Mouse (Mus musculus): ENCODE data around the gene 1700012A03Rik. TPM values are rescaled to one million over a fixed set of nuclear protein-coding genes. Genes with fewer than 3 reads are reported as not detected.

Gene 1700012A03Rik
- total and polyA plus RNA-seq, 3 experiments, result not detected

- H3K79me2 ChIP-seq (replicated peaks; ENCODE audit: control insufficient read depth, extremely low read depth, insufficient read depth, poor library complexity, severe bottlenecking), result no peaks in the 10 kb centered on the region
- TF ChIP-seq JUND (conservative IDR thresholded peaks at IDR 0.05; ENCODE audit: low read depth, low read length), result no peak
- TF ChIP-seq KAT2A (IDR thresholded peaks at IDR 0.05; ENCODE audit: insufficient replicate concordance, low read length), result no peak
- no peak for TF ChIP-seq NELFE (IDR thresholded peaks at IDR 0.05; ENCODE audit: low read depth, low read length)
- TF ChIP-seq ETS1 (conservative IDR thresholded peaks at IDR 0.05; ENCODE audit: low read depth, low read length), result no peak
- no peak overlapping the region for H3K4me3 ChIP-seq (replicated peaks in 1 of 3; ENCODE audit: low read depth in 2 of 3, low read length in 2 of 3, poor library complexity in 1 of 3)
- H3K36me3 ChIP-seq (replicated peaks in 1 of 2; ENCODE audit: control insufficient read depth in 1 of 2, insufficient read depth in 1 of 2, low read length in 1 of 2), result no peaks in the 10 kb centered on the region
- DNase-seq (ENCODE audit: extremely low read depth), result no peak
- H3K4me1 ChIP-seq (ENCODE audit: control insufficient read depth in 1 of 2, insufficient read depth in 2 of 2), result no peaks in the 10 kb centered on the region
- H3K9ac ChIP-seq (ENCODE audit: insufficient read depth, low read depth), result no peak overlapping the region
- in situ Hi-C loops (cut with MboI; ENCODE audit: low pct_ligation_motif_present, low pct_unique_long_range_greater_than_20kb, low sequenced_read_pairs), result no loop called here
- H3K9me3 ChIP-seq (replicated peaks; ENCODE audit: low read length), result no peaks in the 10 kb centered on the region
- peaks cover 83% of the 10 kb centered on the region for H3K27me3 ChIP-seq (replicated peaks)
- no peak overlapping the region for H3K4me2 ChIP-seq (ENCODE audit: insufficient read depth, low read depth, poor library complexity, severe bottlenecking)
- no peak overlapping the region for H3K27ac ChIP-seq (ENCODE audit: insufficient read depth, low read depth)
- dilution Hi-C loops (cut with MboI; ENCODE audit: extremely low pct_ligation_motif_present, extremely low pct_unique_long_range_greater_than_20kb, low sequenced_read_pairs), result no loop called here
Measured at GRCm38 (mm10) chr6:32016841-32017240, 33.2 kb upstream of the 1700012A03Rik start.

DNA sequence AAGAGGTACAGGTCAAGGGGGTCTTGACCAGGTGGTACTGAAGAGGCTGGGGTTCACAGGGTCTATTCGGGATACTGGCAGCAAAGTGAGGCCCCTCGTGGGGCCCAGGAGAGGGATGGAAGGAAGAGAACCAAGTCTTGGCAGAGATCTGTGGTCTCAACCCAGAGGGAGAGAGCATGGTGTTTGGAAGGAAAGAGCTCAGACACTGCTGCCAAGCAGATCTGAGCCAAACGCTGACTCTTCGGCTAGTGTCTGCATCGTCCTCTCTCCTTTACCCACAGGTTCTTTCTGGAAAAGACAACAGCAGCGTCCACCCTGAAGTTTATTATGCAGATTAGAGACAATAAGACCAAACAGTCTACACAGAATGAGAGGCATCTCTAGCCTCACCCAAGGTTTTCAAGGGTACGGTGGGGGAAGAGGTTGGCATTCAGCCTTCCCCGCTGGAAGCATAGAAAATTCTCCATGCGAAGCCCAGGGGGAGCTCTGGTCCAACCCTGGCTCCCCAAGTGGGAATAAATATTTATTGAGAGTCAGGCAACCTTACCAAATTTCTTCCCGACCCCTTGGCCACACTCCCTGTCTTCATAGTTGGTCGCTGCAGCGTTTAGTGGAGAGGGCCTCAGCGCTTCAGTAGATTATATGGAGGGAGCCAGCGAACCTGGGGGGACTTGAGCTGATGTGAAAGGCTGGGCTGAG, 32.5 kb upstream of the 1700012A03Rik start:
- no peak for DNase-seq (ENCODE audit: extremely low read depth)
- dilution Hi-C loops (cut with MboI; ENCODE audit: extremely low pct_ligation_motif_present, extremely low pct_unique_long_range_greater_than_20kb, low sequenced_read_pairs), result no loop called here
- in situ Hi-C loops (cut with MboI; ENCODE audit: low pct_ligation_motif_present, low pct_unique_long_range_greater_than_20kb, low sequenced_read_pairs), result no loop called here

GRCm38 (mm10) chr6:32018105-32018446, 32.0 kb upstream of the 1700012A03Rik start:
- no peak overlapping the region for H3K4me2 ChIP-seq (ENCODE audit: insufficient read depth, low read depth, poor library complexity, severe bottlenecking)
- H3K27ac ChIP-seq (ENCODE audit: insufficient read depth, low read depth), result no peak overlapping the region
- TF ChIP-seq MEF2A (IDR thresholded peaks at IDR 0.05; ENCODE audit: borderline replicate concordance, low read depth, low read length) (no peak), IRF4 (IDR thresholded peaks at IDR 0.05; ENCODE audit: low read depth, low read length) (no peak), PAX5 (IDR thresholded peaks at IDR 0.05; ENCODE audit: low read length) (no peak), ZNF384 (IDR thresholded peaks at IDR 0.05; ENCODE audit: low read depth, low read length) (no peak), BHLHE40 (IDR thresholded peaks at IDR 0.05; ENCODE audit: low read depth, low read length) (no peak), UBTF (IDR thresholded peaks at IDR 0.05; ENCODE audit: low read depth, low read length) (no peak), TCF12 (IDR thresholded peaks at IDR 0.05; ENCODE audit: low read depth, low read length) (no peak), E2F4 (IDR thresholded peaks at IDR 0.05; ENCODE audit: insufficient replicate concordance, low read depth, low read length) (no peak), ZKSCAN1 (IDR thresholded peaks at IDR 0.05; ENCODE audit: borderline replicate concordance, low read depth, low read length) (no peak)
- H3K27me3 ChIP-seq (replicated peaks), result peaks cover 84% of the 10 kb centered on the region
- H3K36me3 ChIP-seq (replicated peaks in 1 of 2; ENCODE audit: control insufficient read depth in 1 of 2, insufficient read depth in 1 of 2, low read length in 1 of 2), result no peaks in the 10 kb centered on the region
- no peaks in the 10 kb centered on the region for H3K4me1 ChIP-seq (ENCODE audit: control insufficient read depth in 1 of 2, insufficient read depth in 2 of 2)
- H3K79me2 ChIP-seq (replicated peaks; ENCODE audit: control insufficient read depth, extremely low read depth, insufficient read depth, poor library complexity, severe bottlenecking), result no peaks in the 10 kb centered on the region
- DNase-seq (ENCODE audit: extremely low read depth), result no peak
- no peak overlapping the region for H3K4me3 ChIP-seq (replicated peaks in 1 of 3; ENCODE audit: low read depth in 2 of 3, low read length in 2 of 3, poor library complexity in 1 of 3)
- H3K9me3 ChIP-seq (replicated peaks; ENCODE audit: low read length), result no peaks in the 10 kb centered on the region
- H3K9ac ChIP-seq (ENCODE audit: insufficient read depth, low read depth), result no peak overlapping the region
- dilution Hi-C loops (cut with MboI; ENCODE audit: extremely low pct_ligation_motif_present, extremely low pct_unique_long_range_greater_than_20kb, low sequenced_read_pairs), result no loop called here
- in situ Hi-C loops (cut with MboI; ENCODE audit: low pct_ligation_motif_present, low pct_unique_long_range_greater_than_20kb, low sequenced_read_pairs), result no loop called here

More for the DNA sequence above, 32.5 kb upstream of the 1700012A03Rik start:
- TF ChIP-seq RCOR1 (conservative IDR thresholded peaks at IDR 0.05; ENCODE audit: low read depth, low read length) (no peak), HCFC1 (IDR thresholded peaks at IDR 0.05; ENCODE audit: low read depth, low read length) (no peak), ZKSCAN1 (IDR thresholded peaks at IDR 0.05; ENCODE audit: borderline replicate concordance, low read depth, low read length) (no peak), ZMIZ1 (IDR thresholded peaks at IDR 0.05; ENCODE audit: low read depth, low read length) (no peak), BHLHE40 (IDR thresholded peaks at IDR 0.05; ENCODE audit: low read depth, low read length) (no peak), EP300 (IDR thresholded peaks at IDR 0.05; ENCODE audit: low read length) (no peak), TCF12 (IDR thresholded peaks at IDR 0.05; ENCODE audit: low read depth, low read length) (no peak), POLR2A (IDR thresholded peaks at IDR 0.05; ENCODE audit: low read depth, low read length) (no peak), MAX (IDR thresholded peaks at IDR 0.05; ENCODE audit: low read length) (no peak), MYC (IDR thresholded peaks at IDR 0.05; ENCODE audit: low read depth, low read length) (no peak), USF1 (IDR thresholded peaks at IDR 0.05; ENCODE audit: low read depth, low read length) (no peak), NRF1 (IDR thresholded peaks at IDR 0.05; ENCODE audit: low read depth, low read length) (no peak), PAX5 (IDR thresholded peaks at IDR 0.05; ENCODE audit: low read length) (no peak), ELF1 (IDR thresholded peaks at IDR 0.05; ENCODE audit: low read depth, low read length) (no peak), NELFE (IDR thresholded peaks at IDR 0.05; ENCODE audit: low read depth, low read length) (no peak), ZC3H11A (IDR thresholded peaks at IDR 0.05; ENCODE audit: low read depth, low read length) (no peak)
- Histone ChIP-seq H3K4me2 (ENCODE audit: insufficient read depth, low read depth, poor library complexity, severe bottlenecking) (no peak overlapping the region), H3K9me3 (replicated peaks; ENCODE audit: low read length) (no peaks in the 10 kb centered on the region), H3K27me3 (replicated peaks) (peaks cover 83% of the 10 kb centered on the region), H3K27ac (ENCODE audit: insufficient read depth, low read depth) (no peak overlapping the region), H3K9ac (ENCODE audit: insufficient read depth, low read depth) (no peak overlapping the region), H3K4me3 (replicated peaks in 1 of 3; ENCODE audit: low read depth in 2 of 3, low read length in 2 of 3, poor library complexity in 1 of 3) (no peak overlapping the region), H3K79me2 (replicated peaks; ENCODE audit: control insufficient read depth, extremely low read depth, insufficient read depth, poor library complexity, severe bottlenecking) (no peaks in the 10 kb centered on the region), H3K36me3 (replicated peaks in 1 of 2; ENCODE audit: control insufficient read depth in 1 of 2, insufficient read depth in 1 of 2, low read length in 1 of 2) (no peaks in the 10 kb centered on the region), H3K4me1 (ENCODE audit: control insufficient read depth in 1 of 2, insufficient read depth in 2 of 2) (no peaks in the 10 kb centered on the region)

Measured in CH12.LX (cell line).